Mouse (Mus musculus): ENCODE measurements around the gene Mrps21. TPM values are rescaled to one million over a fixed set of nuclear protein-coding genes. Genes with fewer than 3 reads are reported as not detected.

The Mrps21 gene
- total and polyA plus RNA-seq, 3 experiments, result 251 to 557 (median 317) TPM

DNA sequence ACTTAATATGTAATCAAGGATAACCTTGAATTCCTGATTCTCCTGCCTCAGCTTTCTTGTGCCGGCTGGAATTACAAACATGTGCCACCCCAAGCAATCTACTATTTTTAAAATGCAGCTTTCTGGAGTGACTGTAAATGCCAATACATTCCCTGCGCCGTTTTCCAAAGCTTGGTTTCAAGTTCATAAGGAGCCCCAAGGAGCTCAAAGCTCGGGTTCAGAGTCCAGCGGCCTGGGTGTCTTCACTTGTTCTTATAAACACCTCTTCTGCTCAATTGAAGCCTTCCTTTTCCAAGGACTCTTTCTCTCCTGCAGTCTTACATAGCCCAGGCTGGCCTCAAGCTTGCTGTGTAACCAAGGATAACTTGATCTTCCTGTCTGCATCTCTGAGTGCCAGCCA, 5.2 kb downstream of the Mrps21 start:
- in situ Hi-C loops (cut with MboI; ENCODE audit: low pct_ligation_motif_present, low pct_unique_long_range_greater_than_20kb, low sequenced_read_pairs), result loop anchor here (5.0 kb wide), 1 partner anchor 36 kb away; the partner anchor contains the start of gene Car14
- peaks cover 41 to 77% of the 10 kb centered on the region in 2 experiments for H3K36me3 ChIP-seq (replicated peaks in 1 of 2; ENCODE audit: control insufficient read depth in 1 of 2, insufficient read depth in 1 of 2, low read length in 1 of 2)
- H3K4me3 ChIP-seq (replicated peaks in 1 of 3; ENCODE audit: low read depth in 2 of 3, low read length in 2 of 3, poor library complexity in 1 of 3), result no peak overlapping the region
- peaks cover 22% of the 10 kb centered on the region for H3K79me2 ChIP-seq (replicated peaks; ENCODE audit: control insufficient read depth, extremely low read depth, insufficient read depth, poor library complexity, severe bottlenecking)
- H3K27ac ChIP-seq (ENCODE audit: insufficient read depth, low read depth), result no peak overlapping the region
- TF ChIP-seq POLR2AphosphoS2 (IDR thresholded peaks at IDR 0.05; ENCODE audit: low read depth, low read length) (no peak), MAZ (IDR thresholded peaks at IDR 0.05; ENCODE audit: low read depth, low read length) (no peak), ZNF384 (IDR thresholded peaks at IDR 0.05; ENCODE audit: low read depth, low read length) (no peak), IRF4 (IDR thresholded peaks at IDR 0.05; ENCODE audit: low read depth, low read length) (no peak), ELF1 (IDR thresholded peaks at IDR 0.05; ENCODE audit: low read depth, low read length) (no peak), PAX5 (IDR thresholded peaks at IDR 0.05; ENCODE audit: low read length) (no peak), TBP (conservative IDR thresholded peaks at IDR 0.05; ENCODE audit: low read depth, low read length) (no peak), ETS1 (conservative IDR thresholded peaks at IDR 0.05; ENCODE audit: low read depth, low read length) (no peak), ZKSCAN1 (IDR thresholded peaks at IDR 0.05; ENCODE audit: borderline replicate concordance, low read depth, low read length) (no peak), RAD21 (IDR thresholded peaks at IDR 0.05; ENCODE audit: low read depth, low read length) (no peak), RCOR1 (conservative IDR thresholded peaks at IDR 0.05; ENCODE audit: low read depth, low read length) (no peak), SIN3A (IDR thresholded peaks at IDR 0.05; ENCODE audit: low read length) (no peak), MAX (IDR thresholded peaks at IDR 0.05; ENCODE audit: low read length) (no peak), JUND (conservative IDR thresholded peaks at IDR 0.05; ENCODE audit: low read depth, low read length) (no peak), MYC (IDR thresholded peaks at IDR 0.05; ENCODE audit: low read depth, low read length) (no peak), NRF1 (IDR thresholded peaks at IDR 0.05; ENCODE audit: low read depth, low read length) (no peak), MEF2A (IDR thresholded peaks at IDR 0.05; ENCODE audit: borderline replicate concordance, low read depth, low read length) (no peak), CTCF (conservative IDR thresholded peaks at IDR 0.05 in 1 of 2, IDR thresholded peaks at IDR 0.05 in 1 of 2; ENCODE audit: low read depth in 2 of 2, low read length in 2 of 2) (no peak), POLR2A (IDR thresholded peaks at IDR 0.05; ENCODE audit: low read depth, low read length) (no peak), KAT2A (IDR thresholded peaks at IDR 0.05; ENCODE audit: insufficient replicate concordance, low read length) (no peak)
- H3K9me3 ChIP-seq (replicated peaks; ENCODE audit: low read length), result no peaks in the 10 kb centered on the region
- dilution Hi-C loops (cut with MboI; ENCODE audit: extremely low pct_ligation_motif_present, extremely low pct_unique_long_range_greater_than_20kb, low sequenced_read_pairs), result no loop called here
- no peaks in the 10 kb centered on the region for H3K27me3 ChIP-seq (replicated peaks)
- peaks cover 3 to 13% of the 10 kb centered on the region in 2 experiments; a peak in 3 of 4 replicates for H3K4me1 ChIP-seq (ENCODE audit: control insufficient read depth in 1 of 2, insufficient read depth in 2 of 2)
- DNase-seq (ENCODE audit: extremely low read depth), result no peak
- H3K4me2 ChIP-seq (ENCODE audit: insufficient read depth, low read depth, poor library complexity, severe bottlenecking), result no peak overlapping the region
- H3K9ac ChIP-seq (ENCODE audit: insufficient read depth, low read depth), result no peak overlapping the region

DNA sequence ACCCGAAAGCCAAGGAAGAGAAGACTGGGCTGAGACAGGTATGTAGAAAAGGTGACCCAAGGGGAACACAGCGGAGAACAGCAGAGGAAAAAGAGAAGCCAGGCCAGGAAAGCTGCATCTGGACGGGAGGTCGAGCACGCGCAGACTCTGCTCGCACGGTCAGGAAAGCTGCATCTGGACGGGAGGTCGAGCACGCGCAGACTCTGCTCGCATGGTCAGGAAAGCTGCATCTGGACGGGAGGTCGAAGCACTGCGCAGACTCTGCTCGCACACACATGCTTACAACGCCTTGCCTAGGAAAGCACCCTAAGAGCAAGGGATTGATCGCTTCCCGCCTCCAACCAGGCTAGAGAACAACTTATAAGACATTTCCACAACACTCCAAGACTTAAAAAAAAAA, 5.7 kb downstream of the Mrps21 start:
- H3K27ac ChIP-seq (ENCODE audit: insufficient read depth, low read depth), result no peak overlapping the region
- dilution Hi-C loops (cut with MboI; ENCODE audit: extremely low pct_ligation_motif_present, extremely low pct_unique_long_range_greater_than_20kb, low sequenced_read_pairs) (no loop called here), in situ Hi-C loops (cut with MboI; ENCODE audit: low pct_ligation_motif_present, low pct_unique_long_range_greater_than_20kb, low sequenced_read_pairs) (loop anchor here (5.0 kb wide), 1 partner anchor 37 kb away; the partner anchor contains the start of gene Car14)
- no peaks in the 10 kb centered on the region for H3K9me3 ChIP-seq (replicated peaks; ENCODE audit: low read length)
- peaks cover 17% of the 10 kb centered on the region for H3K79me2 ChIP-seq (replicated peaks; ENCODE audit: control insufficient read depth, extremely low read depth, insufficient read depth, poor library complexity, severe bottlenecking)
- H3K9ac ChIP-seq (ENCODE audit: insufficient read depth, low read depth), result no peak overlapping the region
- H3K4me2 ChIP-seq (ENCODE audit: insufficient read depth, low read depth, poor library complexity, severe bottlenecking), result no peak overlapping the region
- H3K27me3 ChIP-seq (replicated peaks), result no peaks in the 10 kb centered on the region
- H3K36me3 ChIP-seq (replicated peaks in 1 of 2; ENCODE audit: control insufficient read depth in 1 of 2, insufficient read depth in 1 of 2, low read length in 1 of 2), result peaks cover 41 to 79% of the 10 kb centered on the region in 2 experiments
- TF ChIP-seq CHD1 (IDR thresholded peaks at IDR 0.05; ENCODE audit: low read depth, low read length) (no peak), MAZ (IDR thresholded peaks at IDR 0.05; ENCODE audit: low read depth, low read length) (no peak), BHLHE40 (IDR thresholded peaks at IDR 0.05; ENCODE audit: low read depth, low read length) (no peak)
- DNase-seq (ENCODE audit: extremely low read depth), result no peak
- no peak overlapping the region for H3K4me3 ChIP-seq (replicated peaks in 1 of 3; ENCODE audit: low read depth in 2 of 3, low read length in 2 of 3, poor library complexity in 1 of 3)
- H3K4me1 ChIP-seq (ENCODE audit: control insufficient read depth in 1 of 2, insufficient read depth in 2 of 2), result peaks cover 3 to 12% of the 10 kb centered on the region in 2 experiments; a peak in 3 of 4 replicates
